Mouse (Mus musculus) liver, embryonic 12.5 days (tissue): ENCODE measurements at regions not wholly inside any gene's neighbourhood (a gene's known extent, or its start where the extent isn't known, plus 50 kb on each side); places are given as distances from the start of the nearest gene placed in this dataset.

Source experiments
- ATAC-seq: fragments of 200-750 bp; cut with Nextera tagmentation; 2 replicates; pipeline ENCODE4 v1.8.0; 2017; ENCODE audit warnings: moderate number of reproducible peaks, mild to moderate bottlenecking, moderate library complexity
- H3K27ac ChIP-seq: fragments of 300-500 bp; sonication (generic); 2 replicates; pipeline ENCODE4 v1.5.1; 2016; ENCODE audit warnings: mild to moderate bottlenecking
- H3K27me3 ChIP-seq: fragments of 300-500 bp; sonication (generic); replicated peaks from 2 replicates; pipeline ENCODE4 v1.6.1; 2016; ENCODE audit warnings: mild to moderate bottlenecking, moderate library complexity
- H3K36me3 ChIP-seq: fragments of 300-500 bp; sonication (generic); 2 replicates; pipeline ENCODE4 v1.6.1; 2016; ENCODE audit warnings: mild to moderate bottlenecking, moderate library complexity
- H3K4me1 ChIP-seq: fragments of 300-500 bp; sonication (generic); 2 replicates; pipeline ENCODE4 v1.6.1; 2016
- H3K4me2 ChIP-seq: fragments of 300-500 bp; sonication (generic); 2 replicates; pipeline ENCODE4 v1.6.1; 2016; ENCODE audit warnings: mild to moderate bottlenecking, moderate library complexity
- H3K4me3 ChIP-seq: fragments of 300-500 bp; sonication (generic); 2 replicates; pipeline ENCODE4 v1.5.1; 2016; ENCODE audit warnings: mild to moderate bottlenecking, moderate library complexity
- H3K9ac ChIP-seq: fragments of 300-500 bp; sonication (generic); 2 replicates; pipeline ENCODE4 v1.6.1; 2016; ENCODE audit warnings: mild to moderate bottlenecking, moderate library complexity
- H3K9me3 ChIP-seq: fragments of 300-500 bp; sonication (generic); replicated peaks from 2 replicates; pipeline ENCODE4 v1.6.1; 2016; ENCODE audit warnings: mild to moderate bottlenecking, moderate library complexity
- WGBS: fragments of 180-500 bp; shearing (Covaris S2); methylation state at CpG from one replicate; pipeline ENCODE4 v1.1.7; 2016; ENCODE audit not compliant: insufficient replicate concordance; 5-methylcytosine and 5-hydroxymethylcytosine counted together

- H3K4me3 ChIP-seq: no peak overlapping the region
- H3K9me3 ChIP-seq: peaks cover 4% of the 10 kb centered on the region; the same call in 1 of the 2 replicates
- H3K4me2 ChIP-seq: no peak overlapping the region
- no peaks in the 10 kb centered on the region for H3K36me3 ChIP-seq
- H3K9ac ChIP-seq: no peak overlapping the region
- H3K4me1 ChIP-seq: no peaks in the 10 kb centered on the region
- peaks cover 24% of the 10 kb centered on the region for H3K27me3 ChIP-seq
- no peak for ATAC-seq
- WGBS: 61% methylated on average over 1 of the region's 1 CpGs
- no peak overlapping the region for H3K27ac ChIP-seq
Measured at GRCm38 (mm10) chr17:45799725-45800124, 66.1 kb upstream of the 1600014C23Rik start.

- 60% methylated on average over 11 of the region's 11 CpGs for WGBS
- Histone ChIP-seq H3K4me3 (no peak overlapping the region), H3K36me3 (no peaks in the 10 kb centered on the region), H3K4me1 (no peaks in the 10 kb centered on the region), H3K9me3 (peaks cover 4% of the 10 kb centered on the region; the same call in 1 of the 2 replicates), H3K27me3 (peaks cover 17% of the 10 kb centered on the region), H3K27ac (no peak overlapping the region), H3K9ac (no peak overlapping the region), H3K4me2 (no peak overlapping the region)
- ATAC-seq: no peak
Measured at GRCm38 (mm10) chr17:45798996-45799395, 65.4 kb upstream of the 1600014C23Rik start.

- Histone ChIP-seq H3K4me2 (no peak overlapping the region), H3K27me3 (peaks cover 11% of the 10 kb centered on the region; the same call in 1 of the 2 replicates), H3K9ac (no peak overlapping the region), H3K4me1 (no peaks in the 10 kb centered on the region), H3K27ac (no peak overlapping the region), H3K9me3 (peaks cover 4% of the 10 kb centered on the region; the same call in 1 of the 2 replicates), H3K36me3 (no peaks in the 10 kb centered on the region), H3K4me3 (no peak overlapping the region)
- 59% methylated on average over 8 of the region's 8 CpGs for WGBS
- no peak for ATAC-seq
Measured at GRCm38 (mm10) chr17:45798456-45798855, 64.8 kb upstream of the 1600014C23Rik start.

- Histone ChIP-seq H3K4me1 (no peaks in the 10 kb centered on the region), H3K9ac (no peak overlapping the region), H3K36me3 (no peaks in the 10 kb centered on the region), H3K27me3 (0 out of 2 replicates have a peak, but pooled peaks cover 10% of the 10 kb centered on the region), H3K4me2 (no peak overlapping the region), H3K27ac (no peak overlapping the region), H3K9me3 (peaks cover 4% of the 10 kb centered on the region; the same call in 1 of the 2 replicates), H3K4me3 (no peak overlapping the region)
- no peak for ATAC-seq
- WGBS: 61% methylated on average over 6 of the region's 6 CpGs
Measured at GRCm38 (mm10) chr17:45797121-45797520, 63.5 kb upstream of the 1600014C23Rik start.

- Histone ChIP-seq H3K9me3 (peaks cover 4% of the 10 kb centered on the region; the same call in 1 of the 2 replicates), H3K36me3 (no peaks in the 10 kb centered on the region), H3K27me3 (0 out of 2 replicates have a peak, but pooled peaks cover 10% of the 10 kb centered on the region), H3K4me1 (no peaks in the 10 kb centered on the region), H3K4me3 (no peak overlapping the region), H3K9ac (no peak overlapping the region), H3K27ac (no peak overlapping the region), H3K4me2 (no peak overlapping the region)
- WGBS: 66% methylated on average over 7 of the region's 7 CpGs
- no peak for ATAC-seq
Measured at GRCm38 (mm10) chr17:45794926-45795325, 61.3 kb upstream of the 1600014C23Rik start.

- Histone ChIP-seq H3K27me3 (peaks cover 7% of the 10 kb centered on the region; the same call in 1 of the 2 replicates), H3K9ac (no peak overlapping the region), H3K4me1 (no peaks in the 10 kb centered on the region), H3K36me3 (no peaks in the 10 kb centered on the region), H3K4me3 (no peak overlapping the region), H3K4me2 (no peak overlapping the region), H3K27ac (no peak overlapping the region), H3K9me3 (0 out of 2 replicates have a peak, but pooled peaks cover 4% of the 10 kb centered on the region)
- no peak for ATAC-seq
- 39% methylated on average over 8 of the region's 8 CpGs for WGBS
Measured at GRCm38 (mm10) chr17:45790959-45791520, 57.4 kb upstream of the 1600014C23Rik start.

GRCm38 (mm10) chr17:45789777-45790176 is 56.1 kb upstream of the 1600014C23Rik start:
- Histone ChIP-seq H3K36me3 (no peaks in the 10 kb centered on the region), H3K27ac (no peak overlapping the region), H3K9me3 (no peaks in the 10 kb centered on the region), H3K4me3 (no peak overlapping the region), H3K4me2 (no peak overlapping the region), H3K9ac (no peak overlapping the region), H3K4me1 (no peaks in the 10 kb centered on the region), H3K27me3 (peaks cover 7% of the 10 kb centered on the region; the same call in 1 of the 2 replicates)
- ATAC-seq: no peak
- 43% methylated on average over 6 of the region's 6 CpGs for WGBS

GRCm38 (mm10) chr17:45784905-45785304 is 51.3 kb upstream of the 1600014C23Rik start:
- Histone ChIP-seq H3K4me1 (no peaks in the 10 kb centered on the region), H3K27me3 (peaks cover 7% of the 10 kb centered on the region; the same call in 1 of the 2 replicates), H3K4me2 (no peak overlapping the region), H3K9me3 (no peaks in the 10 kb centered on the region), H3K4me3 (no peak overlapping the region), H3K9ac (no peak overlapping the region), H3K27ac (no peak overlapping the region), H3K36me3 (no peaks in the 10 kb centered on the region)
- ATAC-seq: no peak
- WGBS: 50% methylated on average over 10 of the region's 10 CpGs

- H3K27ac ChIP-seq: no peak overlapping the region
- no peaks in the 10 kb centered on the region for H3K4me1 ChIP-seq
- no peak overlapping the region for H3K9ac ChIP-seq
- ATAC-seq: no peak
- peaks cover 7% of the 10 kb centered on the region; the same call in 1 of the 2 replicates for H3K27me3 ChIP-seq
- H3K4me3 ChIP-seq: no peak overlapping the region
- H3K36me3 ChIP-seq: no peaks in the 10 kb centered on the region
- 78% methylated on average over 5 of the region's 5 CpGs for WGBS
- H3K4me2 ChIP-seq: no peak overlapping the region
- no peaks in the 10 kb centered on the region for H3K9me3 ChIP-seq
Measured at GRCm38 (mm10) chr17:45784496-45784895, 50.9 kb upstream of the 1600014C23Rik start.
